Mouse (Mus musculus) lung, postnatal 0 days (tissue): ENCODE measurements around the gene Sart3. TPM values are rescaled to one million over a fixed set of nuclear protein-coding genes. Genes with fewer than 3 reads are reported as not detected.
"Not testable (repeated sequence)": the region's sequence is repeated elsewhere in the genome, so short reads cannot be mapped to it uniquely, and the experiment has no call there.

Experiments
- ATAC-seq: fragments of 200-750 bp; cut with Nextera tagmentation; 2 replicates; pipeline ENCODE4 v1.8.0; 2017; ENCODE audit warnings: moderate library complexity
- DNase-seq: peaks from one replicate; pipeline ENCODE4 v3.0.0-alpha.2; 2016; ENCODE audit warnings: low spot score
- H3K27ac ChIP-seq: fragments of 300-500 bp; sonication (generic); 2 replicates; pipeline ENCODE4 v1.5.1; 2014; ENCODE audit warnings: antibody characterized with exemption, mild to moderate bottlenecking, low read length, mixed read lengths
- H3K27me3 ChIP-seq: fragments of 300-500 bp; sonication (generic); replicated peaks from 2 replicates; pipeline ENCODE4 v1.6.1; 2014; ENCODE audit warnings: low read length, mixed read lengths; ENCODE audit not compliant: insufficient read depth
- H3K36me3 ChIP-seq: fragments of 300-500 bp; sonication (generic); 2 replicates; pipeline ENCODE4 v1.6.1; 2014; ENCODE audit warnings: low read length, mixed read lengths; ENCODE audit not compliant: insufficient read depth
- H3K4me1 ChIP-seq: fragments of 300-500 bp; sonication (generic); 2 replicates; pipeline ENCODE4 v1.6.1; 2014; ENCODE audit warnings: antibody characterized with exemption, low read depth, low read length, mixed read lengths; ENCODE audit not compliant: insufficient read depth
- H3K4me2 ChIP-seq: fragments of 300-500 bp; sonication (generic); replicated peaks from 2 replicates; pipeline ENCODE4 v1.6.1; 2014; ENCODE audit warnings: low read depth, mild to moderate bottlenecking, low read length, moderate library complexity, mixed read lengths
- H3K4me3 ChIP-seq: fragments of 300-500 bp; sonication (generic); 2 replicates; pipeline ENCODE4 v1.5.1; 2014; ENCODE audit warnings: low read depth, low read length
- H3K9ac ChIP-seq: fragments of 300-500 bp; sonication (generic); replicated peaks from 2 replicates; pipeline ENCODE4 v1.6.1; 2014; ENCODE audit warnings: low read depth, mild to moderate bottlenecking
- H3K9me3 ChIP-seq: fragments of 300-500 bp; sonication (generic); 2 replicates; pipeline ENCODE4 v1.6.1; 2016; ENCODE audit warnings: low read length, mixed read lengths
- CTCF ChIP-seq: IDR thresholded peaks from 2 replicates; pipeline ENCODE4 v1.5.1; 2016; ENCODE audit warnings: antibody characterized with exemption, mild to moderate bottlenecking
- EP300 ChIP-seq: IDR thresholded peaks from 2 replicates; pipeline ENCODE4 v1.6.1; 2016; ENCODE audit warnings: antibody characterized with exemption, mild to moderate bottlenecking, control low read depth
- WGBS: fragments of 180-500 bp; shearing (Covaris S2); extraction: QIAGEN DNeasy Blood & Tissue Kit; methylation state at CpG from one replicate; pipeline ENCODE4 v1.1.7; 2014; 5-methylcytosine and 5-hydroxymethylcytosine counted together
- polyA plus RNA-seq: library from polyadenylated mRNA; unstranded; fragments of >200 nt; fragmentation: Nextera tagmentation; extraction: Ambion mirVana; gene quantifications from 2 replicates; pipeline ENCODE4 v1.2.1, GENCODE M21; 2015

The Sart3 gene
- polyA plus RNA-seq, 1 experiment from 2014 or later, result 12.8 TPM

DNA sequence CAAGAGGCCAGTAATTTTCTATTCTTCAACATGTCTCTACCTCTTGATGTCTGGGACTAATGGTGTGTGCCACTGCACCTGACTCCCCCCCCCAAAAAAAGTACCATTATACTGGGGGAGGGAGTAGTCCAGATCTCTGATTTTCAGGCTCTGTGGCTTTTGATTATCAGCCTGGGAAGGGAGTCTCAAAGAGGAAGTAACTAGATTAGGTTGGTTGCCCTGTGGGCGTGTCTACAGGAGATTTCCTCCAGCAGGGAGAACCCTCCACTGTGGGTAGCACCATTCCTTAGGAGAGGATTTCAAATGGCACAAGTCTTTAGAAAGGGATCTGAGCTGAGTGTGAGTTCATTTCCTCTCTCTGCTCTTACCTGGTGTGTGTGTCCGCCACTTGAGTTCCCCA lies 40.3 kb upstream of the Sart3 start:
- 88% methylated on average over 2 of the region's 2 CpGs for WGBS
- ATAC-seq (no peak), DNase-seq (no peak)
- Histone ChIP-seq H3K36me3 (no peaks in the 10 kb centered on the region), H3K9me3 (no peaks in the 10 kb centered on the region), H3K9ac (no peak overlapping the region), H3K27me3 (no peaks in the 10 kb centered on the region), H3K4me3 (no peak overlapping the region), H3K4me1 (no peaks in the 10 kb centered on the region), H3K27ac (no peak overlapping the region), H3K4me2 (no peak overlapping the region)
- TF ChIP-seq CTCF (no peak), EP300 (no peak)

DNA sequence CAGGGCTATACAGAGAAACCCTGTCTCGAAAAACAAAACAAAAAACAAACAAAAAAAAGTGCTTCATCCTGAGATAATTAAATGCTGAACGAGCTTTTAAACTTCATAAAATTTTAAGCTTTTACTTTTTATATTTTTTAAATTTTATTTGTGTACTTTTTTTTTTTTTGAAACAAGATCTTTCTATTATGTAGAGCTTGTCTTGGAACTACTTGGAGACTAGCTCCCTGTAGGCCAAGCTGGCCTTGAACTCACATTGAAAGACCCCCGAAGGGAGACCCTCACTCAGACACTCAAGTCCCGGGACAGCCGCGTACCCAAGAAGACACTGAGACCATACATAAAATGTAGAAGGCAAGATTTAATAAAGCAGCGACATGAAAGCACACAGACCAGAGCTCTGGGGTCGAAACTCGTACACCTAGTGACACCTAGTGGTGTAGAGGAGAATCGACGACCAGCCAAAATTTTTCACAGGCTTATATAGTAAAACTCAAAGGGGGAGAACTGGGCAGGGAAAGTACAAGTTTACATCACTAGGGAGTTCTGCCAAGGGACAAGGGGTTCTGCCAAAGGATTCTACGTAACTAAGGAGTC lies 39.6 kb upstream of the Sart3 start:
- not testable (repeated sequence) for H3K27me3 ChIP-seq, H3K9ac ChIP-seq, H3K9me3 ChIP-seq, DNase-seq, ATAC-seq, H3K4me1 ChIP-seq, H3K27ac ChIP-seq, H3K4me3 ChIP-seq, H3K36me3 ChIP-seq, H3K4me2 ChIP-seq
- WGBS, result 16% methylated on average over 11 of the region's 12 CpGs
- peak; percentile 61 for TF ChIP-seq CTCF

DNA sequence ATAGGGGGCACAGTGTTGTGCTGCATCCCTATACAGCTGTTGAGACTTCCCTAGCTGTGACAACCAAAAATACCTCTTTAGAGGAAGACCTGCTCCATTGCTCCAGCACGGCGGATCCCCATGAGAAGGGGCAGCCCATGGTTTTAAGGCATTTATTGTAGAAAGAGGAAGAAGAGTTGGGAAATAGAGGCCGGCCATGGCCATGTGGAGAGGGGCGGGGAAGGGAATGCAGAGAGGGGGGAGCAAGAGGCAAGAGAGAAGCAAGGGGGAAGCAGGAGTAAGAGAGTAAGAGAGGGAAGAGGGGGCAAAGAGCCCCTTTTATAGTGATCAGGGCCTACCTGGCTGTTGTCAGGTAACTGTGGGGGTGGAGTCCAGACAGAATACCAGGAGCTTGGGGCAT lies 37.8 kb upstream of the Sart3 start:
- Histone ChIP-seq H3K4me2 (no peak overlapping the region), H3K27me3 (no peaks in the 10 kb centered on the region), H3K9me3 (no peaks in the 10 kb centered on the region), H3K9ac (no peak overlapping the region), H3K4me3 (no peak overlapping the region), H3K36me3 (no peaks in the 10 kb centered on the region), H3K27ac (no peak overlapping the region), H3K4me1 (no peaks in the 10 kb centered on the region)
- TF ChIP-seq EP300 (no peak), CTCF (no peak)
- no peak for ATAC-seq
- WGBS, result 72% methylated on average over 4 of the region's 4 CpGs
- DNase-seq, result no peak

DNA sequence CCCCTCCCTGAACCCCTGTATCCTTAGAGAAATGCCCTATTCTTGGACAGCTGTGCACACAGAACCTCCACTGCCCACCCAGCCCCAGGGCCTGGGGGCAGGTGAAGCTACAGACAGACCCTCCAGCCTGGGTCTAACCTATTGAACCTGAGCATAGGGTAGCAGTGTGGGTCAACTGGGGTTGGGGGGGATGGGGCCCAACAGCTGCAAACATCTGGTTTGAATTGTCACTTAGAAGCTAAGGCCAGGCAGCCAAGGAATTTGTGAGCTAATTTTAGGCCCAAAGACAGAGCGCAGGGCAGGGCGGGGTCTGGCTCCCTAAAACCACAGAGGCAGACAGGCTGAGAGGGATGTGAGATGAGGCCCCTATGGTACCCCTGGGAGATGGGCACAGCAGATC lies 35.9 kb upstream of the Sart3 start:
- peak; percentile 78 for DNase-seq
- 56% methylated on average over 2 of the region's 2 CpGs for WGBS
- Histone ChIP-seq H3K4me1 (no peaks in the 10 kb centered on the region), H3K27me3 (no peaks in the 10 kb centered on the region), H3K9ac (no peak overlapping the region), H3K27ac (peak overlapping the region; percentile 64), H3K4me3 (no peak overlapping the region), H3K9me3 (no peaks in the 10 kb centered on the region), H3K4me2 (no peak overlapping the region), H3K36me3 (no peaks in the 10 kb centered on the region)
- peak; percentile 66 for ATAC-seq
- TF ChIP-seq CTCF (no peak), EP300 (peak; percentile 64; the same call in 1 of the 2 replicates)

DNA sequence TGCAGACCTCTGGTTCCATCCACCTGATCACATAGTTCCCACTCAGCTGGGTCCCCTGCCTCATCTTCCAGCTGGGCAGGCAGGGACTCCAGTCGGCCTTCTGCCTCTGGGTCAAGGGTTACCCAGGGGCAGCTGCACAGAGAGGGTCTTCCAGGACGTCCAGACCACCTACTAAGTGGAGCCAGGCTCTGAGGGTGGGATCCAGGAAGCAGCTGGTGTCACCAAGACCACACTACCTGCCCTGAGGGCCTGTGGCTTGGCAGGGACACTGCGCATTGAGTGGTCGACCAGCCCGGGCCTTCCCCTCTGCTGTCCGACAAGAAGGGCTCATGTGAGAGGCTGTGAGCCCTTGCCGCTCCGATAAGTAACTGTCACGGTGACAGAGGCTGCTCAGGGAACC lies 35.4 kb upstream of the Sart3 start:
- Histone ChIP-seq H3K9me3 (no peaks in the 10 kb centered on the region), H3K4me1 (no peaks in the 10 kb centered on the region), H3K9ac (no peak overlapping the region), H3K36me3 (no peaks in the 10 kb centered on the region), H3K27me3 (no peaks in the 10 kb centered on the region), H3K4me2 (no peak overlapping the region), H3K4me3 (no peak overlapping the region), H3K27ac (peak overlapping the region; percentile 64)
- WGBS, result 51% methylated on average over 9 of the region's 9 CpGs
- DNase-seq (no peak), ATAC-seq (no peak)
- no peak for TF ChIP-seq CTCF
- no peak for TF ChIP-seq EP300

DNA sequence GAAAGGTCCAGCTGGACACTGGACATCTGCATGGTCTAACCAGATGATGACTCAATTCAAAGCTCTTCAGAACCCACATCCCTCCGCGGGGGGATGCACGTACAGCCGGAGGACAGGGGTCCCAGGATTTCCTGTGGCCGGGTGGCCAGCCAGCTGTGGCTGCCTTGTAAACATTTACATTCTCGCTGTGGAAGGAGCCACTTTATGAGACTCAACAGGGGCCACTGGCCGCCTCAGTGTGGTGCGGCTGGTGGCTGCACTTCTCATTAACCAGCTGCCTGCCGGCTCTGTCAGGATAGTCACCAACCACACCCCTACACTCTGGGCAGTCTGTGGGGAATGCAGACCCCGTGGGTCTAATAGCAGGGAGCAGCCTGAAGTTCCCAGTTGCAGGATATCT lies 34.1 kb upstream of the Sart3 start:
- Histone ChIP-seq H3K27me3 (no peaks in the 10 kb centered on the region), H3K9me3 (no peaks in the 10 kb centered on the region), H3K9ac (no peak overlapping the region), H3K27ac (no peak overlapping the region), H3K36me3 (no peaks in the 10 kb centered on the region), H3K4me2 (no peak overlapping the region), H3K4me3 (no peak overlapping the region), H3K4me1 (no peaks in the 10 kb centered on the region)
- 6% methylated on average over 10 of the region's 10 CpGs for WGBS
- DNase-seq, result no peak
- TF ChIP-seq CTCF, result no peak
- no peak for TF ChIP-seq EP300
- peak; percentile 34 for ATAC-seq

DNA sequence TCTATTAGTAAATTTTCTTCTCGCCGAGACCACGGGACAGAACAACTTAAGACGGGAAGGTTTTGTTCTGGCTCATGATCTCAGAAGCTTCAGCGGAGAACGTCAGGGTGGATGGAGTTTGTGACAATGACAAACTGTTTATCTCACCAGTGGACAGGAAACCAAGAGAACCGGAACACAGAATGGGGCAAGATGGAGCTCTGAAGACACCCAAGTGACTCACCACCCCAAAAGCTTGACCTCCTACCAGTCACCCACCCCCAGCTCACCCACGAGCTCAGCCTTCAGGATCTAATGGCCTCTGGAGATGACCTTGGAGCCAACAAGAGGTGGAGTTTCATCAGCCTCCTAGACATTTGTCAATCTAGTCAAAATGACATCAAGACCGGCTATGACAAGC lies 33.0 kb upstream of the Sart3 start:
- Histone ChIP-seq H3K27ac (no peak overlapping the region), H3K9ac (no peak overlapping the region), H3K27me3 (no peaks in the 10 kb centered on the region), H3K4me1 (no peaks in the 10 kb centered on the region), H3K4me2 (no peak overlapping the region), H3K9me3 (no peaks in the 10 kb centered on the region), H3K4me3 (no peak overlapping the region), H3K36me3 (no peaks in the 10 kb centered on the region)
- 68% methylated on average over 9 of the region's 9 CpGs for WGBS
- DNase-seq, result peak; percentile 41
- ATAC-seq, result no peak
- TF ChIP-seq CTCF, result no peak
- no peak for TF ChIP-seq EP300
